Mouse (Mus musculus) kidney, adult 2 months (tissue): ENCODE measurements around the gene Slit2.

Experiments
- CTCF ChIP-seq: fragments of 200-500 bp; conservative IDR thresholded peaks from 2 replicates; pipeline ENCODE4 v1.5.1; 2011; ENCODE audit warnings: low read depth, mild to moderate bottlenecking, control low read depth, low read length, moderate library complexity, mixed read lengths; ENCODE audit not compliant: insufficient read depth, insufficient read length
- POLR2A ChIP-seq: fragments of 200-500 bp; IDR thresholded peaks from one replicate; pipeline ENCODE4 v1.6.1; 2011; ENCODE audit warnings: low read depth, low read length, control low read depth

GRCm38 (mm10) chr5:48038033-48038432 is 55.1 kb downstream of the Slit2 start:
- TF ChIP-seq POLR2A (no peak), CTCF (no peak; the same call in 1 of the 2 replicates)
